Mouse (Mus musculus) MEL (cell line): ENCODE measurements at regions not wholly inside any gene's neighbourhood (a gene's known extent, or its start where the extent isn't known, plus 50 kb on each side); places are given as distances from the start of the nearest gene placed in this dataset.

Source experiments
- DNase-seq: peaks from one replicate; pipeline ENCODE4 v3.0.0; 2011; ENCODE audit warnings: low read depth, low spot score
- H3K27ac ChIP-seq: 2 replicates; pipeline ENCODE4 v1.5.1; 2012; ENCODE audit warnings: low read depth, mild to moderate bottlenecking, control low read depth, low read length, moderate library complexity; ENCODE audit not compliant: control insufficient read depth
- H3K27me3 ChIP-seq, 2 experiments: fragments of 150-350 bp in 1 of 2; sonication (generic) in 1 of 2; 2 replicates each; pipeline ENCODE4 v1.6.1; 2012; ENCODE audit warnings: low read length in 2 of 2, mild to moderate bottlenecking in 2 of 2, improper control_type of control experiment in 1 of 2, moderate library complexity in 1 of 2; ENCODE audit not compliant: insufficient read depth in 2 of 2, control insufficient read depth in 1 of 2
- H3K36me3 ChIP-seq, 2 experiments: 2 replicates each; pipeline ENCODE4 v1.6.1; 2012 to 2014; ENCODE audit warnings: low read length in 2 of 2, improper control_type of control experiment in 1 of 2, inconsistent platforms in 1 of 2, mild to moderate bottlenecking in 1 of 2; ENCODE audit not compliant: insufficient read depth in 2 of 2, control insufficient read depth in 1 of 2
- H3K4me1 ChIP-seq, 2 experiments: fragments of 150-350 bp in 1 of 2; sonication (generic) in 1 of 2; 2 replicates each; pipeline ENCODE4 v1.6.1; 2012; ENCODE audit warnings: low read length in 2 of 2, improper control_type of control experiment in 1 of 2, mild to moderate bottlenecking in 1 of 2; ENCODE audit not compliant: insufficient read depth in 2 of 2, control insufficient read depth in 1 of 2
- H3K4me3 ChIP-seq, 2 experiments: fragments of 150-350 bp in 1 of 2; sonication (generic) in 1 of 2; 2 replicates each; pipeline ENCODE4 v1.5.1; 2012; ENCODE audit warnings: low read depth in 2 of 2, low read length in 2 of 2, mild to moderate bottlenecking in 2 of 2, moderate library complexity in 2 of 2, control low read depth in 1 of 2, improper control_type of control experiment in 1 of 2; ENCODE audit not compliant: control insufficient read depth in 1 of 2, insufficient read depth in 1 of 2
- H3K79me2 ChIP-seq: 2 replicates; pipeline ENCODE4 v1.6.1; 2012; ENCODE audit warnings: mild to moderate bottlenecking, low read length, moderate library complexity; ENCODE audit not compliant: control insufficient read depth, poor library complexity, insufficient read depth
- H3K9ac ChIP-seq: 2 replicates; pipeline ENCODE4 v1.6.1; 2012; ENCODE audit warnings: low read depth, mild to moderate bottlenecking, control low read depth, low read length, moderate library complexity; ENCODE audit not compliant: control insufficient read depth, poor library complexity, severe bottlenecking
- H3K9me3 ChIP-seq: fragments of 150-350 bp; sonication (generic); replicated peaks from 2 replicates; pipeline ENCODE4 v1.6.1; 2012; ENCODE audit warnings: mild to moderate bottlenecking, low read length, improper control_type of control experiment, moderate library complexity; ENCODE audit not compliant: insufficient read depth
- ELF1 ChIP-seq: IDR thresholded peaks from 2 replicates; pipeline ENCODE4 v1.6.1; 2014; ENCODE audit warnings: low read depth, mild to moderate bottlenecking, inconsistent platforms, low read length, improper control_type of control experiment, moderate library complexity
- EP300 ChIP-seq, 2 experiments: IDR thresholded peaks; 2 replicates each; pipeline ENCODE4 v1.6.1; 2011; ENCODE audit warnings: improper control_type of control experiment in 2 of 2, low read length in 2 of 2, low read depth in 1 of 2, mild to moderate bottlenecking in 1 of 2
- ETS1 ChIP-seq: IDR thresholded peaks from 2 replicates; pipeline ENCODE4 v1.6.1; 2012; ENCODE audit warnings: low read depth, mild to moderate bottlenecking, inconsistent platforms, low read length, improper control_type of control experiment, moderate library complexity
- HCFC1 ChIP-seq: IDR thresholded peaks from 2 replicates; pipeline ENCODE4 v1.6.1; 2012; ENCODE audit warnings: low read depth, mild to moderate bottlenecking, inconsistent platforms, low read length, improper control_type of control experiment, moderate library complexity
- MAFK ChIP-seq: IDR thresholded peaks from 2 replicates; pipeline ENCODE4 v1.6.1; 2011; ENCODE audit warnings: low read depth, mild to moderate bottlenecking, low read length, improper control_type of control experiment, borderline replicate concordance
- MEF2A ChIP-seq: IDR thresholded peaks from 2 replicates; pipeline ENCODE4 v1.6.1; 2014; ENCODE audit warnings: low read depth, mild to moderate bottlenecking, inconsistent platforms, low read length, improper control_type of control experiment; ENCODE audit not compliant: poor library complexity, insufficient replicate concordance, severe bottlenecking; ENCODE audit errors: extremely low read depth
- MXI1 ChIP-seq: IDR thresholded peaks from 2 replicates; pipeline ENCODE4 v1.6.1; 2011; ENCODE audit warnings: mild to moderate bottlenecking, low read depth, low read length, improper control_type of control experiment
- NELFE ChIP-seq: IDR thresholded peaks from 2 replicates; pipeline ENCODE4 v1.6.1; 2011; ENCODE audit warnings: low read depth, low read length, improper control_type of control experiment
- POLR2AphosphoS2 ChIP-seq: IDR thresholded peaks from 2 replicates; pipeline ENCODE4 v1.6.1; 2011; ENCODE audit warnings: low read length, improper control_type of control experiment
- POLR2AphosphoS5 ChIP-seq: IDR thresholded peaks from 2 replicates; pipeline ENCODE4 v1.6.1; 2012; ENCODE audit warnings: low read depth, borderline replicate concordance, mild to moderate bottlenecking, inconsistent platforms, low read length, moderate library complexity, mixed read lengths
- RCOR1 ChIP-seq: IDR thresholded peaks from 2 replicates; pipeline ENCODE4 v1.6.1; 2012; ENCODE audit warnings: low read depth, mild to moderate bottlenecking, inconsistent platforms, low read length, improper control_type of control experiment
- SMC3 ChIP-seq: IDR thresholded peaks from 2 replicates; pipeline ENCODE4 v1.6.1; 2011; ENCODE audit warnings: low read depth, low read length, improper control_type of control experiment
- TAL1 ChIP-seq: IDR thresholded peaks from 2 replicates; pipeline ENCODE4 v1.6.1; 2012; ENCODE audit warnings: mild to moderate bottlenecking, inconsistent platforms, low read length, moderate library complexity, mixed read lengths
- USF1 ChIP-seq: IDR thresholded peaks from 2 replicates; pipeline ENCODE4 v1.6.1; 2014; ENCODE audit warnings: low read depth, mild to moderate bottlenecking, inconsistent platforms, low read length, improper control_type of control experiment, moderate library complexity
- ZC3H11A ChIP-seq: IDR thresholded peaks from 2 replicates; pipeline ENCODE4 v1.6.1; 2012; ENCODE audit warnings: low read depth, mild to moderate bottlenecking, inconsistent platforms, low read length, improper control_type of control experiment
- ZKSCAN1 ChIP-seq: IDR thresholded peaks from 2 replicates; pipeline ENCODE4 v1.6.1; 2012; ENCODE audit warnings: low read depth, mild to moderate bottlenecking, inconsistent platforms, low read length, improper control_type of control experiment, moderate library complexity

GRCm38 (mm10) chr1:185072766-185073165 lies 73.4 kb upstream of the Mark1 start:
- no peaks in the 10 kb centered on the region for H3K79me2 ChIP-seq
- TF ChIP-seq ETS1 (no peak), ELF1 (no peak), EP300 (IDR thresholded peaks at IDR 0.05; ENCODE audit: low read depth in 1 of 2, low read length in 2 of 2) (no peak), HCFC1 (no peak), POLR2AphosphoS2 (no peak), NELFE (no peak), ZKSCAN1 (no peak), TAL1 (no peak), MXI1 (no peak), POLR2AphosphoS5 (no peak), MAFK (no peak), RCOR1 (no peak)
- TF ChIP-seq, all 39 proteins: peak for 0
- Histone ChIP-seq H3K36me3 (no peaks in the 10 kb centered on the region), H3K27me3 (no peaks in the 10 kb centered on the region), H3K4me3 (no peak overlapping the region), H3K4me1 (no peaks in the 10 kb centered on the region), H3K9me3 (no peaks in the 10 kb centered on the region), H3K27ac (no peak overlapping the region), H3K9ac (no peak overlapping the region)
- no peak for DNase-seq

GRCm38 (mm10) chr1:185071566-185071965 lies 72.2 kb upstream of the Mark1 start:
- no peaks in the 10 kb centered on the region for H3K9me3 ChIP-seq
- H3K4me1 ChIP-seq, result no peaks in the 10 kb centered on the region
- H3K79me2 ChIP-seq, result no peaks in the 10 kb centered on the region
- peak; percentile 46; the same call in 1 of the 2 replicates for TF ChIP-seq USF1
- TF ChIP-seq MEF2A, result no peak
- H3K27me3 ChIP-seq, result no peaks in the 10 kb centered on the region
- peak; percentile 3 for DNase-seq
- no peak overlapping the region for H3K9ac ChIP-seq
- no peak overlapping the region for H3K27ac ChIP-seq
- H3K36me3 ChIP-seq, result no peaks in the 10 kb centered on the region
- no peak overlapping the region for H3K4me3 ChIP-seq

GRCm38 (mm10) chr1:185070853-185071149 lies 71.4 kb upstream of the Mark1 start:
- Histone ChIP-seq H3K27ac (no peak overlapping the region), H3K27me3 (no peaks in the 10 kb centered on the region), H3K79me2 (no peaks in the 10 kb centered on the region), H3K9ac (no peak overlapping the region), H3K4me3 (no peak overlapping the region), H3K36me3 (no peaks in the 10 kb centered on the region), H3K4me1 (no peaks in the 10 kb centered on the region), H3K9me3 (no peaks in the 10 kb centered on the region)
- DNase-seq, result no peak
- no peak for TF ChIP-seq ZC3H11A
- TF ChIP-seq USF1, result no peak
- TF ChIP-seq SMC3, result no peak
- TF ChIP-seq NELFE, result no peak
- TF ChIP-seq POLR2AphosphoS2, result no peak
